Mouse (Mus musculus) kidney, embryonic 14.5 days (tissue): Measurements from ENCODE around the gene Rxfp4. TPM values are rescaled to one million over a fixed set of nuclear protein-coding genes. Genes with fewer than 3 reads are reported as not detected.
A peak's percentile ranks its signal among the peaks of the same experiment; 100 is the strongest.

Source experiments
- ATAC-seq: fragments of 200-750 bp; cut with Nextera tagmentation; 2 replicates; pipeline ENCODE4 v1.8.0; 2017; ENCODE audit warnings: moderate number of reproducible peaks, mild to moderate bottlenecking, moderate TSS enrichment, moderate library complexity; ENCODE audit not compliant: low FRiP score, low TSS enrichment
- H3K27ac ChIP-seq: fragments of 300-500 bp; sonication (generic); 2 replicates; pipeline ENCODE4 v1.5.1; 2014; ENCODE audit warnings: low read depth, mild to moderate bottlenecking, low read length, moderate library complexity, mixed read lengths
- H3K27me3 ChIP-seq: fragments of 300-500 bp; sonication (generic); 2 replicates; pipeline ENCODE4 v1.6.1; 2014; ENCODE audit warnings: mild to moderate bottlenecking, low read length; ENCODE audit not compliant: control insufficient read depth, insufficient read depth
- H3K36me3 ChIP-seq: fragments of 300-500 bp; sonication (generic); 2 replicates; pipeline ENCODE4 v1.6.1; 2014; ENCODE audit warnings: low read length, mixed read lengths; ENCODE audit not compliant: control insufficient read depth, insufficient read depth
- H3K4me1 ChIP-seq: fragments of 300-500 bp; sonication (generic); 2 replicates; pipeline ENCODE4 v1.6.1; 2014; ENCODE audit warnings: low read length, mixed read lengths; ENCODE audit not compliant: control insufficient read depth, insufficient read depth
- H3K4me2 ChIP-seq: fragments of 300-500 bp; sonication (generic); replicated peaks from 2 replicates; pipeline ENCODE4 v1.6.1; 2014; ENCODE audit warnings: low read depth, mild to moderate bottlenecking, low read length
- H3K4me3 ChIP-seq: fragments of 300-500 bp; sonication (generic); 2 replicates; pipeline ENCODE4 v1.5.1; 2014; ENCODE audit warnings: mild to moderate bottlenecking, low read length
- H3K9ac ChIP-seq: fragments of 300-500 bp; sonication (generic); 2 replicates; pipeline ENCODE4 v1.6.1; 2014; ENCODE audit warnings: low read depth, mild to moderate bottlenecking, low read length, moderate library complexity
- H3K9me3 ChIP-seq: fragments of 300-500 bp; sonication (generic); 2 replicates; pipeline ENCODE4 v1.6.1; 2016; ENCODE audit warnings: low read length; ENCODE audit not compliant: control insufficient read depth
- WGBS: fragments of 180-500 bp; shearing (Covaris S2); extraction: QIAGEN DNeasy Blood & Tissue Kit; methylation state at CpG from one replicate; pipeline ENCODE4 v1.1.7; 2014; 5-methylcytosine and 5-hydroxymethylcytosine counted together
- polyA plus RNA-seq: library from polyadenylated mRNA; unstranded; fragments of >200 nt; fragmentation: Nextera tagmentation; extraction: Ambion mirVana; gene quantifications from 2 replicates; pipeline ENCODE4 v1.2.1, GENCODE M21; 2014

Gene Rxfp4
- polyA plus RNA-seq, 1 experiment from 2014 or later = not detected

DNA sequence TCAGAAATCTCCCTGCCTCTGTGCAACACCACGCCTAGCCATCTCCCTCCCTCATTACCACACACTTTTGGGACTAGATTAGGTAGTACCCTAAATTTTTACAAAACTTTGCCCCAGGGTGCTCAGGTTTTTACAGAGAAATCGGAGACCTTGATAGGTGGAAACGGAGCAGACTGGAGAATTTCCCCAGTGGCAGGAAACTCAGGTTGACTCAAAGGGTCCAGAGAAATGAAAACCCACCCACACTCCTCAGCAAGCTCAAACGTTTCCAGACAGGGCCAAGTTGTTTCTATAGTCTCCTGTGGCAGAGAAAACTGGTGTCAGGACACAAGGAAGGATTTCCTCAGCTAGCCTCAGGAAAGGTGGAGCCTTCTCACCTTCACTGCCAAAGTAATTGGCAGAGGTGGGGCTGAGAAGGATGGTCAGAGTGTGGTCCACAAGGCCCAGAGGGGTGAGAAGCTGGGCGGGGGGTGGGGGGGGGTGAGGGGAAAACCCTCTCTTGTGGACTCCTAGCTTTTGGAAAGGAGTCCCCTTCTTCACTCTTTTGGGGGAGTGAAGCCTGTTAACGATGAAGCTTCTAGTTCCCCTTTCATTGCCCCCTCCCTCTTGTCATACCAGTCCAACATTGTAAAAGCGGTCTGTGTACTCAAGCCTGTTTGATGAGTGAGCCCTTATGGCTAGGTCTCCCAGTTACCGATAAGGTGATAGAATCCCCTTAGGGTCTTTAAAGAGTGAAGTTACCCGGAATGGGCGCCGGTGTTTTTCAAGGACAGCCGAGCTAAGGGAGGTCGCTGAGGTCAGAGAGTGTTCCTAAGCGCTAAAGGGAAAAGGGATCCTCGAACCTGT, 32.6 kb downstream of the Rxfp4 start:
- peak overlapping the region; percentile 67 for H3K4me3 ChIP-seq
- no peaks in the 10 kb centered on the region for H3K27me3 ChIP-seq
- ATAC-seq = peak; percentile 0; the same call in 1 of the 2 replicates
- H3K27ac ChIP-seq = peak overlapping the region; percentile 97; the same call in 1 of the 2 replicates
- no peaks in the 10 kb centered on the region for H3K9me3 ChIP-seq
- H3K36me3 ChIP-seq = 0 out of 2 replicates have a peak, but pooled peaks cover 4% of the 10 kb centered on the region
- peak overlapping the region; percentile 86 for H3K9ac ChIP-seq
- 13% methylated on average over 15 of the region's 15 CpGs for WGBS
- H3K4me1 ChIP-seq = peaks cover 52% of the 10 kb centered on the region
- peak overlapping the region; percentile 95 for H3K4me2 ChIP-seq

DNA sequence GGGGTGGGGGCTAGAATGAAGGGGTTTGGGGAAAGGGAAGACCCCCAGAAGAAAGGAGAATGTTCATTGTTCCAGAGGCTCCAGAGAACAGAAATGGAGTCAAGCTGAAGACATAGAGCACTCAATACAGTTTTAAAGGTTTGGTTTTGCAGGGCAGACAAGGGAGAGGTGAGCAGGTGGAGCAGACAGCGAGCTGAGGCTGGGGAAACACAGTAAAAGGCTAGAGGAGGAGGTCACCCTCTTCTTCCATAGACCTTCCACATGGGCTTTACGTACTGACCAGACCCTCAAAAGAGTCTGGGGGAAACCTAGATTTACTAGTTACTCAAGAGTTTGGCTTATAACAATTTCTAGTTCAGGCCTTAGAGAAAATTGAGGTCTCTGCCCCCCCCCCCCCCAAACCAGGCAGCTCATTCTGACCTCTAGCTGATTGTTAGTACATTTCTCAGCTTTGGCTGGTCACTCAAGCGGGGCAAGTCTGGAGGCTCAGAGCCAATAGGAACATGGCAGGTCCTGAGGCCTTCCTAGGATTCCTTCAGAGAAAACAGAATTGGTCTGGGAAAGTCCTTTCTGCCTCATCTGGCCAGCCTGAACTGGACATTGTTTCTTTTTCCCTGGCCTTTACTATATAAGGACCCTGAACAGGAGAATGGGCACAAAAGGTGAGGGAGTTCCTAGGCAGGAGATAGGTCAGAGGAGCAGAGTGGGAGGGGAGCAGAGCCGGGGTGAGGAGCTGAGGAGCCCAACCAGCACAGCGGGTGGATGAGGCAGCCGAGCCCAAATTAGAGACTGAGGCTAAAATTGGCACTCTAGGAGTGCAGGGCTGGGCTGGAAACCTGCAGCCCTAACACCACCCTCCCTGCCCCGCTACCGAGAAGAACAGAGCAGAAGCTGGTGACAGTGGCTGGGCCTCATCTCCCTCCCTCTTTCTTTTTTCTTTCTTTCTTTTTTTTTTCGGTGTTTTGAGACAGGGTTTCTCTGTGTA, 33.5 kb downstream of the Rxfp4 start:
- Histone ChIP-seq H3K27ac (no peak overlapping the region), H3K36me3 (no peaks in the 10 kb centered on the region), H3K4me1 (peaks cover 42% of the 10 kb centered on the region), H3K9me3 (no peaks in the 10 kb centered on the region), H3K4me3 (no peak overlapping the region), H3K9ac (no peak overlapping the region), H3K4me2 (no peak overlapping the region), H3K27me3 (no peaks in the 10 kb centered on the region)
- 45% methylated on average over 9 of the region's 9 CpGs for WGBS
- ATAC-seq = no peak

DNA sequence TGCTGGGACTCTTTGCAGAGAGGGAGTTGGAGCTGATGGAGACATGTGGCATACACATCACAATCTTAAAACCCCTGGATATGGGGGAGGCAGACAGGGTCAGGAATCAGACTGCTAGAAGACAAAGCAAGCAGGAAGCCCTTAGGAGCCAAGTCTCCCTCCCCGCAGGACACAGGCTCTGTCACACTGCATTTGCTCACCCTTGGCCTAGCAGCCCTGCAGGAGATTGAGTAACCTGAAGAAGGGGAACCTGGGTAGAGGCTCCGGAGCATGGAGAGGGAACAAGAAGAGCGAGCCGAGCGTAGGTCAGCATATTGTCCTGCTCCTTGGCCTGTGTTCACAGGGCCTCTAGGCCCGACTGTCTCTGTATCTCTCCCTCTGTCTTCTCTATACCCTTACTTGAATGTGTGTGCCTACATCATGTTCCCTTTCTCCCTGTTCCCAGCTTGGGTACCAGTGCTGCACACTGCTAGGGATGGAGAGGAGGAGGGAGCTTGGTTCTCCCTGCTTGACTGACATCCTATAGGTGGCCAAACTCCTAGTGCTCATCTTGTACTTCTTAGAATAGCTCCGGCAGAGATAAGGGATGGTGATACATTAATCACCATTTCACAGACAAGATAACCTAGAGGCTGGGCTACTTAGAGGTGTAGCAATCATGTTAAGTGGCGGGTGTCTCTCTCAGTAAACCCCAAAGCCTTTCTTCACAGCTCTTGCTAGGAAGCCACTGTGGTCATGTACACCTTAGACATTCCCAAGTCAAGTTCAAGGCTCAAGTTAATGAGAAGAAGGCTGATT, 34.7 kb downstream of the Rxfp4 start:
- Histone ChIP-seq H3K36me3 (no peaks in the 10 kb centered on the region), H3K9ac (no peak overlapping the region; the same call in 1 of the 2 replicates), H3K27me3 (no peaks in the 10 kb centered on the region), H3K4me3 (no peak overlapping the region), H3K27ac (no peak overlapping the region), H3K4me1 (peaks cover 33% of the 10 kb centered on the region), H3K9me3 (no peaks in the 10 kb centered on the region), H3K4me2 (no peak overlapping the region)
- 56% methylated on average over 8 of the region's 8 CpGs for WGBS
- no peak for ATAC-seq

DNA sequence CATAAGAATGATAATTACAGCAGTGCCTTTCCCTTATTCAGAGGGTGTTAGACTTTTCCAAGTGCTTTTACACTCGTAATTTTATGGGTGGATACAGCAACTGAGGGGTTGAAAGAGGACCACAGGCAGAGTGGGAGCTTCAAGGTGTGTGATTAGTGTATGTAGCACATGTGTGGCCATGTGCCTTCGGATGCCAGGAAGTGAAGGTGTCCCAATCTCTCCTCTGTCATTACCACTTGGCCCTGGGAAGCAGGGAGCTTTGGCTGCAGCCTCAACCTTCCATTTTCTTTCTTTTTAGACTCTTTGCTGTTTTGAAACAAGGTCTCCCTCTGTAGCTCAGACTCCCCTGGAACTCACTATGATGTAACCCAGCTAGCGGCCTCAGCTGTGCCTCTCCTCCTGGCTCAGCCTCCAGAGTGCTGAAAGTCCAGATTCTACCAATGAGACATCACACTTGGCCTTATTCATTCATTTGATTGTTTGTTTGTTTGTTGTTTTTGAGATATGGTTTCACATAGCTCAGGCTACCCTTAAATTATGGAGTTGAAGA, 35.9 kb downstream of the Rxfp4 start:
- Histone ChIP-seq H3K27ac (0 out of 2 replicates have a peak overlapping the region, but pooled peaks have one; percentile 32), H3K27me3 (no peaks in the 10 kb centered on the region), H3K36me3 (no peaks in the 10 kb centered on the region), H3K4me3 (no peak overlapping the region), H3K4me2 (no peak overlapping the region), H3K4me1 (peaks cover 31% of the 10 kb centered on the region), H3K9me3 (no peaks in the 10 kb centered on the region), H3K9ac (no peak overlapping the region)
- no peak for ATAC-seq
- 66% methylated on average over 3 of the region's 3 CpGs for WGBS

DNA sequence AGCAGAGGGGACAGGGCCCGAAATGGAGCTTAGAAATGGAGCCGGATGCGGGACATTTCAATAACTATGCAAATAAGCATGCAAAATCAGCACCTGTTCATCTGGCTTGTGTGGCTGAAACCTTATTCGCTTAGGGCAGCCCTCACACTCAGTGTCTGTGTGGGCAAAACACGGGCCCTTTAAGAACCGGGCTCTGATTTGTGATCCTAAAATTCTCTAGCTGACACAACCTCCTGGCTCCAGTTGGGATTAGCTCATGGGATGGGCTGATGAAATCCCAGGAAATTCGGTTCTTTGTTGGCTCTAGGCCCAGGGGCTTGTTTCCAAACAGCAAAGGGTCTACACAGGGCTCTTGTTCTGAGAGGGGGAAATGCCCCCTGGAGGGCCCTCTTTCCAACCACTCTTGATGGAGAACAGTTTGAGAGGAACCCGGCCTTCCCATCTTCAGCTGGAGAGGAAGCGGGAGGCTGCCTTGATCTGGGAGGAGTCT, 37.0 kb downstream of the Rxfp4 start:
- Histone ChIP-seq H3K4me1 (peaks cover 31% of the 10 kb centered on the region), H3K27ac (peak overlapping the region; percentile 48), H3K9ac (peak overlapping the region; percentile 36), H3K36me3 (no peaks in the 10 kb centered on the region), H3K4me3 (peak overlapping the region; percentile 4; the same call in 1 of the 2 replicates), H3K9me3 (no peaks in the 10 kb centered on the region), H3K27me3 (no peaks in the 10 kb centered on the region), H3K4me2 (peak overlapping the region; percentile 26)
- no peak for ATAC-seq
- 54% methylated on average over 9 of the region's 9 CpGs for WGBS

DNA sequence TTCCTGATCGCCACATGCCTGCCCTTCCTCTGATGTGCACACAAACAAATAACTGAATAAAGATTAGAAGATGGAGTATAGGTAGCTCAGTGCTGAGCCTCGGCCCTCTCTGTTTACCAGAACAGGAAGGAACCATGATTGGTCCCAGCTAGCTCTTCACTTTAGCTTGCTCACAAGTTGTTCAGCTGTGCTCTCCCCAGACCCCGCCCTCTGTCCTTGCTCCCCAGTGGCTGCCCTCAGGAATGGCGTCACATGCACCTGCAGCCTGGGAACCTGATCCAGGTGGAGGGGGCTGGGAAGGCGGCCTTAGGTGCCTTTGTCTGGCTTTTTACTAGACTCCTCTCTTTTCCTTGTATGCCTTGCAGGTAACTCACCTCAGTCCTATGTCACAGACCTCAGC, 37.8 kb downstream of the Rxfp4 start:
- Histone ChIP-seq H3K27me3 (no peaks in the 10 kb centered on the region), H3K36me3 (no peaks in the 10 kb centered on the region), H3K4me2 (peak overlapping the region; percentile 26; the same call in 1 of the 2 replicates), H3K4me1 (peaks cover 26% of the 10 kb centered on the region), H3K27ac (peak overlapping the region; percentile 48; the same call in 1 of the 2 replicates), H3K9me3 (no peaks in the 10 kb centered on the region), H3K4me3 (no peak overlapping the region; the same call in 1 of the 2 replicates), H3K9ac (0 out of 2 replicates have a peak overlapping the region, but pooled peaks have one; percentile 36)
- WGBS = 61% methylated on average over 5 of the region's 5 CpGs
- ATAC-seq = peak; percentile 50

DNA sequence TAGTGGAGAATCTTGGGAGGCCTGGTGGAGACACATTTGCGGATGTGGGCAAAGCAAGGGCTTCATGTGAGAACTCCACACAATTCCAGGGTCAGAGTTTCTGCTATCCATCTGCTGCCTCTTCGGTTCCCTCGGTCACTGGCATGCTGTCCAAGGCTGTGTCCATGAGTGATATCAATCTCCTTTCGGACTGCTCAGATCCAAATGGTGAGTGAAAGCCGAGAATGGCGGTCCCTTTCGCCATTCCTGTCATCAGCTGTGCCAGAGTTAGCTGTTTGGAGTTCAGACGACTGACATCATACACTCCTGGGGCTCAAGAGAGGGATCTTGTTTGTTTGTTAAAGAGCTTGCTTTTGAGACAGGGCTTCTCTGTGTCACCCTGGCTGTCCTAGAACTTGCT, 38.5 kb downstream of the Rxfp4 start:
- no peaks in the 10 kb centered on the region for H3K9me3 ChIP-seq
- no peak for ATAC-seq
- H3K27me3 ChIP-seq = no peaks in the 10 kb centered on the region
- H3K9ac ChIP-seq = no peak overlapping the region
- no peak overlapping the region for H3K27ac ChIP-seq
- H3K4me3 ChIP-seq = no peak overlapping the region
- peaks cover 20% of the 10 kb centered on the region for H3K4me1 ChIP-seq
- WGBS = 68% methylated on average over 8 of the region's 8 CpGs
- H3K36me3 ChIP-seq = no peaks in the 10 kb centered on the region
- H3K4me2 ChIP-seq = no peak overlapping the region

DNA sequence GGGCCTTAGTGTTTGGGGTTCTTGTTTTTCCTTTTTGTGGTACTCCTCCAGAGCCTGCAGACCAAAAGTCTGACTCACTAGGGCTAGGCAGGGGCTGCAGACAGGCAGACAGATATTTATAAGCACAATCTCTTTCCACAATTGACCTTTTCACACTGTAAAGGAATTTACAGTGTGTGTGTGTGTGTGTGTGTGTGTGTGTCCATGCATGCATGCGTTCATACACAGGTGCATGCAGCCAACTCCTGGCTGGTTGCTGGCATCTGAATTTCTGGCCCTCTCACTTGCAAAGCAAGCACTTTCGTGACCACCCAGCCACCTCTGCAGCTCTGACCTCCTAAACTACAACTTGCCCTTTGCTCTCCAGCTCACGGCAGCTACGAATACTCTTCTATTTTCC, 43.9 kb downstream of the Rxfp4 start:
- Histone ChIP-seq H3K4me2 (no peak overlapping the region), H3K36me3 (no peaks in the 10 kb centered on the region), H3K9ac (no peak overlapping the region), H3K27ac (no peak overlapping the region), H3K4me1 (0 out of 2 replicates have a peak, but pooled peaks cover 3% of the 10 kb centered on the region), H3K27me3 (no peaks in the 10 kb centered on the region), H3K4me3 (no peak overlapping the region), H3K9me3 (no peaks in the 10 kb centered on the region)
- WGBS = 49% methylated on average over 4 of the region's 4 CpGs
- ATAC-seq = no peak
